Mouse (Mus musculus) left cerebral cortex, postnatal 25 days (tissue): Measurements from ENCODE around the gene Fbxw18. TPM values are rescaled to one million over a fixed set of nuclear protein-coding genes. Genes with fewer than 3 reads are reported as not detected.
A peak's percentile ranks its signal among the peaks of the same experiment; 100 is the strongest.
"Not testable (repeated sequence)": the region's sequence is repeated elsewhere in the genome, so short reads cannot be mapped to it uniquely, and the experiment has no call there.

Source experiments
- DNase-seq, 2 experiments: peaks; one replicate each; pipeline ENCODE4 v3.0.0; 2022; ENCODE audit warnings: low spot score in 2 of 2, mixed read lengths in 1 of 2
- intact Hi-C: fragments of 180-260 bp; cut with DNase I; formaldehyde crosslinking; loops from one replicate; pipeline ENCODE4 v1.15.1; 2025
- total RNA-seq, 2 experiments: library from RNA; stranded (reverse); gene quantifications; 2 replicates each; pipeline ENCODE4 v1.2.3; 2021

The Fbxw18 gene
- total RNA-seq, result not detected

- DNase-seq, intact Hi-C loops: not testable (repeated sequence)
Observed at GRCm38 (mm10) chr9:109702600-109702999, at the start of gene Fbxw18. Gene Fbxw18, minus strand, starts transcription at chr9:109702700.

GRCm38 (mm10) chr9:109745989-109746388 is 43.5 kb upstream of the Fbxw18 start, which contains the start of gene Fbxw26:
Gene Fbxw26, minus strand, starts transcription at chr9:109746089.
- intact Hi-C loops, DNase-seq: not testable (repeated sequence)

GRCm38 (mm10) chr9:109685299-109685698 is 17.2 kb downstream of the Fbxw18 start:
- intact Hi-C loops, result no loop called here
- DNase-seq, result peak in 1 of 2 experiments; percentile 6

GRCm38 (mm10) chr9:109664552-109664951 is 37.9 kb downstream of the Fbxw18 start, which contains the start of gene Fbxw25:
Gene Fbxw25, minus strand, starts transcription at chr9:109664652.
- intact Hi-C loops, DNase-seq: not testable (repeated sequence)

Other genes starting within 250 kb of the Fbxw18 start
- not detected for gene Fbxw19, start 206.8 kb downstream of the Fbxw18 start, total RNA-seq
- not detected for gene Fbxw15, start 134.4 kb downstream of the Fbxw18 start, total RNA-seq
- gene Fbxw24, start 76.6 kb downstream of the Fbxw18 start, total RNA-seq, result not detected
- not detected for gene Fbxw25, start 38.0 kb downstream of the Fbxw18 start, total RNA-seq
- gene Fbxw26, start 43.4 kb upstream of the Fbxw18 start, total RNA-seq, result not detected
- gene Fbxw27, start 88.0 kb upstream of the Fbxw18 start, total RNA-seq, result not detected
- 1 to 10 TPM; 1.8 to 2.8 TPM for gene Spink8, start 109.6 kb upstream of the Fbxw18 start, total RNA-seq
- 1 to 10 TPM; 7.3 to 7.7 TPM for gene Nme6, start 130.0 kb upstream of the Fbxw18 start, total RNA-seq
- gene Camp, start 146.9 kb upstream of the Fbxw18 start, total RNA-seq, result not detected
- gene Cdc25a, start 172.9 kb upstream of the Fbxw18 start, total RNA-seq, result 1 to 10 TPM; 3.9 to 4.0 TPM
- 100 to 1,000 TPM; 350 to 364 TPM for gene Map4, start 228.8 kb upstream of the Fbxw18 start, total RNA-seq